Comparison of ENCODE assay signal across 8 mouse cellular contexts in genomic region chr5:139251736-139252080, GRCm38 (mm10). TPM values are rescaled to one million over a fixed set of nuclear protein-coding genes. Genes with fewer than 3 reads are reported as not detected.
DNase-seq lines count a peak whose midpoint lies in the region; ATAC-seq and TF ChIP-seq lines count a peak whose summit lies in the region.

No protein-coding gene starts in this region.

- H3K4me1 ChIP-seq in kidney, postnatal 0 days (replicated peaks; ENCODE audit: insufficient read depth, low read length): peaks cover 22% of the 10 kb centered on the region
- H3K4me1 ChIP-seq in embryonic facial prominence, embryonic 11.5 days (ENCODE audit: control insufficient read depth, insufficient read depth, low read length): peaks cover 6% of the 10 kb centered on the region
- H3K4me1 ChIP-seq in intestine, embryonic 14.5 days (replicated peaks; ENCODE audit: control insufficient read depth, insufficient read depth, low read length): peaks cover 23% of the 10 kb centered on the region
- H3K4me1 ChIP-seq in midbrain, postnatal 0 days (ENCODE audit: insufficient read depth, low read length): peaks cover 6% of the 10 kb centered on the region

- no peaks in the 10 kb centered on the region for H3K9me3 ChIP-seq in kidney, postnatal 0 days (replicated peaks; ENCODE audit: low read length)
- no peaks in the 10 kb centered on the region for H3K9me3 ChIP-seq in embryonic facial prominence, embryonic 11.5 days (replicated peaks; ENCODE audit: control insufficient read depth, low read length)
- H3K9me3 ChIP-seq in intestine, embryonic 14.5 days (ENCODE audit: control insufficient read depth, low read length): no peaks in the 10 kb centered on the region
- H3K9me3 ChIP-seq in midbrain, postnatal 0 days (ENCODE audit: low read length): no peaks in the 10 kb centered on the region

- H3K4me2 ChIP-seq in kidney, postnatal 0 days (ENCODE audit: low read length): peak overlapping the region; percentile 62
- H3K4me2 ChIP-seq in embryonic facial prominence, embryonic 11.5 days (ENCODE audit: low read depth, low read length): peak overlapping the region; percentile 61
- peak overlapping the region; percentile 89 for H3K4me2 ChIP-seq in intestine, embryonic 14.5 days (ENCODE audit: low read length)
- H3K4me2 ChIP-seq in midbrain, postnatal 0 days (ENCODE audit: low read depth, low read length, poor library complexity, severe bottlenecking): peak overlapping the region; percentile 66

- peak overlapping the region; percentile 70 for H3K9ac ChIP-seq in kidney, postnatal 0 days (ENCODE audit: low read depth, low read length)
- peak overlapping the region; percentile 68 for H3K9ac ChIP-seq in embryonic facial prominence, embryonic 11.5 days (replicated peaks; ENCODE audit: low read length)
- H3K9ac ChIP-seq in intestine, embryonic 14.5 days (ENCODE audit: low read length): peak overlapping the region; percentile 81
- peak overlapping the region; percentile 70 for H3K9ac ChIP-seq in midbrain, postnatal 0 days (replicated peaks; ENCODE audit: low read length, poor library complexity, severe bottlenecking)

- peak; percentile 50 for ATAC-seq in kidney, postnatal 0 days (replicated peaks; ENCODE audit: low FRiP score, low read depth)
- peak; percentile 39 for ATAC-seq in embryonic facial prominence, embryonic 11.5 days (replicated peaks; ENCODE audit: insufficient number of reproducible peaks, low FRiP score, low TSS enrichment, low read depth)
- peak; percentile 51 for ATAC-seq in intestine, embryonic 14.5 days (replicated peaks; ENCODE audit: low FRiP score, low TSS enrichment, low read depth)
- ATAC-seq in midbrain, postnatal 0 days (ENCODE audit: low FRiP score): peak; percentile 43

- peak; percentile 39; the same call in 1 of the 2 replicates for TF ChIP-seq CTCF in kidney, postnatal 0 days (IDR thresholded peaks at IDR 0.05; ENCODE audit: low read depth)
- peak; percentile 52 for TF ChIP-seq CTCF in midbrain, postnatal 0 days (IDR thresholded peaks at IDR 0.05)

- WGBS in kidney, postnatal 0 days: under 1% methylated on average over 8 of the region's 8 CpGs
- WGBS in embryonic facial prominence, embryonic 11.5 days: 1% methylated on average over 8 of the region's 8 CpGs
- 0% methylated on average over 8 of the region's 8 CpGs for WGBS in intestine, embryonic 14.5 days
- WGBS in midbrain, postnatal 0 days: 2% methylated on average over 8 of the region's 8 CpGs

- H3K36me3 ChIP-seq in kidney, postnatal 0 days (ENCODE audit: insufficient read depth, low read length): peaks cover 27% of the 10 kb centered on the region
- H3K36me3 ChIP-seq in embryonic facial prominence, embryonic 11.5 days (replicated peaks; ENCODE audit: control insufficient read depth, insufficient read depth, low read depth, low read length): no peaks in the 10 kb centered on the region; the same call in none of the 2 replicates
- peaks cover 47% of the 10 kb centered on the region for H3K36me3 ChIP-seq in intestine, embryonic 14.5 days (ENCODE audit: control insufficient read depth, insufficient read depth, low read length)
- peaks cover 28% of the 10 kb centered on the region for H3K36me3 ChIP-seq in midbrain, postnatal 0 days (ENCODE audit: insufficient read depth, low read length)

- peak overlapping the region; percentile 32; the same call in 1 of the 2 replicates for H3K27ac ChIP-seq in kidney, postnatal 0 days
- peak overlapping the region; percentile 39; the same call in 1 of the 2 replicates for H3K27ac ChIP-seq in embryonic facial prominence, embryonic 11.5 days (replicated peaks; ENCODE audit: low read depth, low read length)
- peak overlapping the region; percentile 54 for H3K27ac ChIP-seq in intestine, embryonic 14.5 days (ENCODE audit: low read depth)
- H3K27ac ChIP-seq in midbrain, postnatal 0 days (ENCODE audit: low read depth, low read length): peak overlapping the region; percentile 87

- no peaks in the 10 kb centered on the region for H3K27me3 ChIP-seq in kidney, postnatal 0 days (ENCODE audit: insufficient read depth, low read length)
- no peaks in the 10 kb centered on the region for H3K27me3 ChIP-seq in embryonic facial prominence, embryonic 11.5 days (ENCODE audit: control insufficient read depth, insufficient read depth, low read length)
- no peaks in the 10 kb centered on the region for H3K27me3 ChIP-seq in intestine, embryonic 14.5 days (replicated peaks; ENCODE audit: control insufficient read depth, insufficient read depth, low read length)
- no peaks in the 10 kb centered on the region for H3K27me3 ChIP-seq in midbrain, postnatal 0 days (ENCODE audit: insufficient read depth, low read length)

- peak; percentile 35 for DNase-seq in kidney, postnatal 0 days (ENCODE audit: low spot score)
- no peak for DNase-seq in kidney, adult 8-10 months
- no peak for DNase-seq in embryonic facial prominence, embryonic 11.5 days (ENCODE audit: low spot score)
- no peak for DNase-seq in intestine, embryonic 14.5 days (ENCODE audit: low spot score)
- no peak for DNase-seq in midbrain, postnatal 0 days (ENCODE audit: low spot score)
- no peak for DNase-seq in cerebellum, adult 11 months
- DNase-seq in spleen, postnatal 4 days (ENCODE audit: low spot score in 2 of 2): no peak
- DNase-seq in adrenal gland, adult (ENCODE audit: inconsistent age in 2 of 2, low spot score in 1 of 2): no peak

- H3K4me3 ChIP-seq in kidney, postnatal 0 days (replicated peaks; ENCODE audit: low read depth, low read length): peak overlapping the region; percentile 33
- peak overlapping the region; percentile 78 for H3K4me3 ChIP-seq in embryonic facial prominence, embryonic 11.5 days (ENCODE audit: low read depth, low read length)
- H3K4me3 ChIP-seq in intestine, embryonic 14.5 days (ENCODE audit: low read depth, low read length): peak overlapping the region; percentile 84
- peak overlapping the region; percentile 63 for H3K4me3 ChIP-seq in midbrain, postnatal 0 days (ENCODE audit: low read depth, low read length)

RNA-seq across cellular contexts. Expression of gene Get4, which starts 0.4 kb away (rescaled TPM):
- polyA plus RNA-seq in kidney, postnatal 0 days (2015; fragmentation: Nextera tagmentation; extraction: Ambion mirVana): 149 and 152 TPM in 2 replicates
- polyA plus RNA-seq in embryonic facial prominence, embryonic 11.5 days (2014; fragmentation: Nextera tagmentation; extraction: Ambion mirVana): 123 and 146 TPM in 2 replicates
- 152 and 161 TPM in 2 replicates for polyA plus RNA-seq in intestine, embryonic 14.5 days (2014; fragmentation: Nextera tagmentation; extraction: Ambion mirVana)
- total RNA-seq in midbrain, postnatal 0 days (2014; rRNA removed): 48.5 and 48.9 TPM in 2 replicates
- polyA plus RNA-seq in midbrain, postnatal 0 days (2015; fragmentation: Nextera tagmentation; extraction: Ambion mirVana): 135 and 142 TPM in 2 replicates

RNA-seq across cellular contexts. Expression of gene Sun1, which starts 51.3 kb away (rescaled TPM):
- 35.0 and 38.6 TPM in 2 replicates for polyA plus RNA-seq in kidney, postnatal 0 days (2015; fragmentation: Nextera tagmentation; extraction: Ambion mirVana)
- 42.9 and 45.9 TPM in 2 replicates for polyA plus RNA-seq in embryonic facial prominence, embryonic 11.5 days (2014; fragmentation: Nextera tagmentation; extraction: Ambion mirVana)
- 54.7 and 63.9 TPM in 2 replicates for polyA plus RNA-seq in intestine, embryonic 14.5 days (2014; fragmentation: Nextera tagmentation; extraction: Ambion mirVana)
- total RNA-seq in midbrain, postnatal 0 days (2014; rRNA removed): 63.6 and 75.0 TPM in 2 replicates
- 32.1 and 35.3 TPM in 2 replicates for polyA plus RNA-seq in midbrain, postnatal 0 days (2015; fragmentation: Nextera tagmentation; extraction: Ambion mirVana)

Comparison
In these comparisons a context has a peak if more than half of its experiments do, and no peak if none do; other contexts are left out.
1. H3K27ac ChIP-seq: peak in every context shown above with its lines; median percentile 87 in midbrain, postnatal 0 days; 54 in intestine, embryonic 14.5 days; 39 in embryonic facial prominence, embryonic 11.5 days; 32 in kidney, postnatal 0 days.
2. H3K4me3 ChIP-seq: peak in every context shown above with its lines; median percentile 84 in intestine, embryonic 14.5 days; 78 in embryonic facial prominence, embryonic 11.5 days; 63 in midbrain, postnatal 0 days; 33 in kidney, postnatal 0 days.